Mouse (Mus musculus): ENCODE results near the gene Rac1. TPM values are rescaled to one million over a fixed set of nuclear protein-coding genes. Genes with fewer than 3 reads are reported as not detected.
A peak's percentile ranks its signal among the peaks of the same experiment; 100 is the strongest.

Gene Rac1
- polyA plus RNA-seq, 1 experiment from 2014 or later, result 135 TPM

DNA sequence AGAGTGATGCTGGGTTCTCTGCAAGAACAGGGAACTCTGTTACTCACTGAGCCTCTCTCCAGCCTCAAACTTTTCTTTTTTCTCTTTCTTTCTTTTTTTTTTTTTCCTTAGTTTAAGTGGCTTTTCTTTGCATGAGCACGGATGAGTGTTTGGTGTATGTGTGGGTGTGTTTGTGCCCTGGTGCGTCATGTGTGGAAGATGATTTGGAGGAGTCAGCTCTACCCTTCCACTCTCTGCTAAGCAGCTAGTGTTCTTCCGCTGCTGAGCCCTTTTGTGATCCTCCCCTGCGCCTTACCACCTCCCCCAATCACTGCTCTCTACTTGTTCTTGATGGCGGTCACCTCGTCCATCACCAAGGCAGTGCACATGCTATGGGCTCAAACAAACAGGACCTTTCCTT is 32.1 kb downstream of the Rac1 start:
- Histone ChIP-seq H3K4me3 (ENCODE audit: low read depth, low read length) (no peak overlapping the region), H3K9me3 (replicated peaks; ENCODE audit: control insufficient read depth, low read length) (no peaks in the 10 kb centered on the region), H3K36me3 (ENCODE audit: control insufficient read depth, insufficient read depth) (peaks cover 3% of the 10 kb centered on the region), H3K27me3 (ENCODE audit: control insufficient read depth, insufficient read depth, low read depth, low read length) (no peaks in the 10 kb centered on the region), H3K9ac (ENCODE audit: low read depth, low read length) (no peak overlapping the region), H3K4me1 (ENCODE audit: control insufficient read depth, low read depth, low read length) (no peaks in the 10 kb centered on the region), H3K4me2 (ENCODE audit: low read depth, low read length) (no peak overlapping the region), H3K27ac (ENCODE audit: low read length) (no peak overlapping the region)
- 84% methylated on average over 6 of the region's 6 CpGs for WGBS (ENCODE audit: insufficient replicate concordance)
- ATAC-seq (ENCODE audit: low read depth), result no peak

- Histone ChIP-seq H3K9ac (ENCODE audit: low read depth, low read length) (no peak overlapping the region), H3K4me2 (ENCODE audit: low read depth, low read length) (no peak overlapping the region), H3K27me3 (ENCODE audit: control insufficient read depth, insufficient read depth, low read depth, low read length) (no peaks in the 10 kb centered on the region), H3K27ac (ENCODE audit: low read length) (no peak overlapping the region), H3K4me3 (ENCODE audit: low read depth, low read length) (no peak overlapping the region), H3K4me1 (ENCODE audit: control insufficient read depth, low read depth, low read length) (no peaks in the 10 kb centered on the region), H3K36me3 (ENCODE audit: control insufficient read depth, insufficient read depth) (peaks cover 3% of the 10 kb centered on the region), H3K9me3 (replicated peaks; ENCODE audit: control insufficient read depth, low read length) (no peaks in the 10 kb centered on the region)
- WGBS (ENCODE audit: insufficient replicate concordance), result 83% methylated on average over 10 of the region's 10 CpGs
- ATAC-seq (ENCODE audit: low read depth), result no peak
Measured at GRCm38 (mm10) chr5:143493163-143493562, 34.7 kb downstream of the Rac1 start.

- H3K27me3 ChIP-seq (ENCODE audit: control insufficient read depth, insufficient read depth, low read depth, low read length), result no peaks in the 10 kb centered on the region
- WGBS (ENCODE audit: insufficient replicate concordance), result 74% methylated on average over 4 of the region's 4 CpGs
- H3K27ac ChIP-seq (ENCODE audit: low read length), result no peak overlapping the region
- H3K9ac ChIP-seq (ENCODE audit: low read depth, low read length), result no peak overlapping the region
- no peak overlapping the region for H3K4me3 ChIP-seq (ENCODE audit: low read depth, low read length)
- no peak overlapping the region for H3K4me2 ChIP-seq (ENCODE audit: low read depth, low read length)
- ATAC-seq (ENCODE audit: low read depth), result no peak
- no peaks in the 10 kb centered on the region for H3K4me1 ChIP-seq (ENCODE audit: control insufficient read depth, low read depth, low read length)
- peaks cover 3% of the 10 kb centered on the region for H3K36me3 ChIP-seq (ENCODE audit: control insufficient read depth, insufficient read depth)
- H3K9me3 ChIP-seq (replicated peaks; ENCODE audit: control insufficient read depth, low read length), result no peaks in the 10 kb centered on the region
Measured at GRCm38 (mm10) chr5:143491736-143492135, 36.1 kb downstream of the Rac1 start.

- no peak overlapping the region for H3K27ac ChIP-seq (ENCODE audit: low read length)
- H3K27me3 ChIP-seq (ENCODE audit: control insufficient read depth, insufficient read depth, low read depth, low read length), result no peaks in the 10 kb centered on the region
- ATAC-seq (ENCODE audit: low read depth), result 0 out of 2 replicates have a peak, but pooled peaks have one; percentile 14
- H3K4me3 ChIP-seq (ENCODE audit: low read depth, low read length), result no peak overlapping the region
- no peak overlapping the region for H3K4me2 ChIP-seq (ENCODE audit: low read depth, low read length)
- no peak overlapping the region for H3K9ac ChIP-seq (ENCODE audit: low read depth, low read length)
- no peaks in the 10 kb centered on the region for H3K9me3 ChIP-seq (replicated peaks; ENCODE audit: control insufficient read depth, low read length)
- no peaks in the 10 kb centered on the region for H3K4me1 ChIP-seq (ENCODE audit: control insufficient read depth, low read depth, low read length)
- no peaks in the 10 kb centered on the region; the same call in 1 of the 2 replicates for H3K36me3 ChIP-seq (ENCODE audit: control insufficient read depth, insufficient read depth)
- 69% methylated on average over 14 of the region's 14 CpGs for WGBS (ENCODE audit: insufficient replicate concordance)
Measured at GRCm38 (mm10) chr5:143489749-143490342, 38.0 kb downstream of the Rac1 start.

DNA sequence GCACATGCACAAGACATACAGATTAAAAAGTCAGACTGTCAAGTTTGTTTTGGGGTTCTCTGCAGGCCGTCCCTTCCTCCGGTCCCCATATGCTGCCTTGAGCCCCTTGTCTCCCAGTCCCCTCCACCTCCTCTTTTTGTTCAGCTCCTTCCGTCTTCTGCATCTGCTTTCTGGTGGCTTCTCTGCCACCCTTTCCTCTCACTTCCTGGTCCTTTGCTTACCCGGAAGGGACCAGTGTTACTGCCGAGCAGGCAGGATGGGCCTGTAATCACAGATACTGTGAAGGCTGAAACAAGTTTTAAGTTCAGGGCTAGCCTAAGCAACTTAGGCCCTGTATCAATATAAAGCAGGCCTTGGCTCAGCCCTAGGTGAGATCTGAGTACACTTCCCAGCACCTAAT is 39.8 kb downstream of the Rac1 start:
- Histone ChIP-seq H3K36me3 (ENCODE audit: control insufficient read depth, insufficient read depth) (no peaks in the 10 kb centered on the region; the same call in none of the 2 replicates), H3K4me2 (ENCODE audit: low read depth, low read length) (no peak overlapping the region), H3K9ac (ENCODE audit: low read depth, low read length) (no peak overlapping the region), H3K27me3 (ENCODE audit: control insufficient read depth, insufficient read depth, low read depth, low read length) (no peaks in the 10 kb centered on the region), H3K27ac (ENCODE audit: low read length) (no peak overlapping the region), H3K4me3 (ENCODE audit: low read depth, low read length) (no peak overlapping the region), H3K9me3 (replicated peaks; ENCODE audit: control insufficient read depth, low read length) (no peaks in the 10 kb centered on the region), H3K4me1 (ENCODE audit: control insufficient read depth, low read depth, low read length) (no peaks in the 10 kb centered on the region)
- no peak for ATAC-seq (ENCODE audit: low read depth)
- 71% methylated on average over 5 of the region's 5 CpGs for WGBS (ENCODE audit: insufficient replicate concordance)

- H3K27me3 ChIP-seq (ENCODE audit: control insufficient read depth, insufficient read depth, low read depth, low read length), result no peaks in the 10 kb centered on the region
- H3K4me3 ChIP-seq (ENCODE audit: low read depth, low read length), result no peak overlapping the region
- H3K27ac ChIP-seq (ENCODE audit: low read length), result no peak overlapping the region
- 76% methylated on average over 10 of the region's 10 CpGs for WGBS (ENCODE audit: insufficient replicate concordance)
- no peak overlapping the region for H3K4me2 ChIP-seq (ENCODE audit: low read depth, low read length)
- H3K9me3 ChIP-seq (replicated peaks; ENCODE audit: control insufficient read depth, low read length), result no peaks in the 10 kb centered on the region
- ATAC-seq (ENCODE audit: low read depth), result no peak
- peaks cover 3% of the 10 kb centered on the region for H3K36me3 ChIP-seq (ENCODE audit: control insufficient read depth, insufficient read depth)
- H3K9ac ChIP-seq (ENCODE audit: low read depth, low read length), result no peak overlapping the region
- H3K4me1 ChIP-seq (ENCODE audit: control insufficient read depth, low read depth, low read length), result no peaks in the 10 kb centered on the region
Measured at GRCm38 (mm10) chr5:143487193-143487592, 40.6 kb downstream of the Rac1 start.

- ATAC-seq (ENCODE audit: low read depth), result no peak
- Histone ChIP-seq H3K4me2 (ENCODE audit: low read depth, low read length) (no peak overlapping the region), H3K4me3 (ENCODE audit: low read depth, low read length) (no peak overlapping the region), H3K27me3 (ENCODE audit: control insufficient read depth, insufficient read depth, low read depth, low read length) (no peaks in the 10 kb centered on the region), H3K36me3 (ENCODE audit: control insufficient read depth, insufficient read depth) (peaks cover 3% of the 10 kb centered on the region; the same call in 1 of the 2 replicates), H3K4me1 (ENCODE audit: control insufficient read depth, low read depth, low read length) (no peaks in the 10 kb centered on the region), H3K9me3 (replicated peaks; ENCODE audit: control insufficient read depth, low read length) (no peaks in the 10 kb centered on the region), H3K9ac (ENCODE audit: low read depth, low read length) (no peak overlapping the region), H3K27ac (ENCODE audit: low read length) (no peak overlapping the region)
- WGBS (ENCODE audit: insufficient replicate concordance), result 55% methylated on average over 5 of the region's 5 CpGs
Measured at GRCm38 (mm10) chr5:143484955-143485354, 42.9 kb downstream of the Rac1 start.

DNA sequence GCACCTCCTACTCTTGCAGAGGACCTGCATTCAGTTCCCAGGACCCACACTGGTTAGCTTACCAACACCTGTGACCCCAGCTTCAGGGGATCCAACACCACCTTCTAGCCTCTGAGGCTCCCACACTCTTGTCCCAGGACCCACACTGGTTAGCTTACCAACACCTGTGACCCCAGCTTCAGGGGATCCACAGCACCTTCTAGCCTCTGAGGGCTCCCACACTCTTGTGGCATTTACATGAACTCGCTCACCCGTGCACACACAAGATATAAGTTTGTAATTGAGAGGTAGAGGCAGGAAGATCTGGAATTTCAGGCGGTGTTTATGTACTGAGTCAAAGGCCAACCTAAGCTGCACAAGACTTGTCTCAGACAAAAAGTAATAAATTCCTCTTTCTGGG is 49.9 kb downstream of the Rac1 start:
- ATAC-seq (ENCODE audit: low read depth), result no peak
- no peaks in the 10 kb centered on the region for H3K27me3 ChIP-seq (ENCODE audit: control insufficient read depth, insufficient read depth, low read depth, low read length)
- no peaks in the 10 kb centered on the region for H3K9me3 ChIP-seq (replicated peaks; ENCODE audit: control insufficient read depth, low read length)
- H3K4me1 ChIP-seq (ENCODE audit: control insufficient read depth, low read depth, low read length), result no peaks in the 10 kb centered on the region
- no peak overlapping the region for H3K27ac ChIP-seq (ENCODE audit: low read length)
- 77% methylated on average over 3 of the region's 3 CpGs for WGBS (ENCODE audit: insufficient replicate concordance)
- H3K9ac ChIP-seq (ENCODE audit: low read depth, low read length), result no peak overlapping the region
- no peak overlapping the region for H3K4me3 ChIP-seq (ENCODE audit: low read depth, low read length)
- H3K36me3 ChIP-seq (ENCODE audit: control insufficient read depth, insufficient read depth), result peaks cover 13% of the 10 kb centered on the region
- H3K4me2 ChIP-seq (ENCODE audit: low read depth, low read length), result no peak overlapping the region

- H3K4me2 ChIP-seq (ENCODE audit: low read depth, low read length), result no peak overlapping the region
- H3K36me3 ChIP-seq (ENCODE audit: control insufficient read depth, insufficient read depth), result peaks cover 11% of the 10 kb centered on the region; the same call in 1 of the 2 replicates
- 84% methylated on average over 6 of the region's 6 CpGs for WGBS (ENCODE audit: insufficient replicate concordance)
- no peak for ATAC-seq (ENCODE audit: low read depth)
- H3K27me3 ChIP-seq (ENCODE audit: control insufficient read depth, insufficient read depth, low read depth, low read length), result no peaks in the 10 kb centered on the region
- no peaks in the 10 kb centered on the region for H3K9me3 ChIP-seq (replicated peaks; ENCODE audit: control insufficient read depth, low read length)
- no peaks in the 10 kb centered on the region for H3K4me1 ChIP-seq (ENCODE audit: control insufficient read depth, low read depth, low read length)
- no peak overlapping the region for H3K9ac ChIP-seq (ENCODE audit: low read depth, low read length)
- no peak overlapping the region for H3K27ac ChIP-seq (ENCODE audit: low read length)
- no peak overlapping the region for H3K4me3 ChIP-seq (ENCODE audit: low read depth, low read length)
Measured at GRCm38 (mm10) chr5:143476013-143476412, 51.8 kb downstream of the Rac1 start.
